Mouse (Mus musculus) testis, adult 2 months (tissue): ENCODE results near the gene Jakmip3. TPM values are rescaled to one million over a fixed set of nuclear protein-coding genes. Genes with fewer than 3 reads are reported as not detected.

Experiments
- H3K27ac ChIP-seq: fragments of 200-500 bp; 2 replicates; pipeline ENCODE4 v1.5.1; 2012; ENCODE audit warnings: low read depth, low read length; ENCODE audit not compliant: control insufficient read depth, insufficient read depth
- H3K27me3 ChIP-seq: fragments of 200-500 bp; 2 replicates; pipeline ENCODE4 v1.6.1; 2012; ENCODE audit warnings: mild to moderate bottlenecking, low read length, moderate library complexity; ENCODE audit not compliant: control insufficient read depth, insufficient read depth
- H3K36me3 ChIP-seq: fragments of 200-500 bp; 2 replicates; pipeline ENCODE4 v1.6.1; 2012; ENCODE audit warnings: mild to moderate bottlenecking, low read length; ENCODE audit not compliant: control insufficient read depth, insufficient read depth
- H3K4me1 ChIP-seq: fragments of 200-500 bp; 2 replicates; pipeline ENCODE4 v1.6.1; 2012; ENCODE audit warnings: low read length; ENCODE audit not compliant: control insufficient read depth, insufficient read depth
- H3K4me3 ChIP-seq: fragments of 200-500 bp; 2 replicates; pipeline ENCODE4 v1.5.1; 2012; ENCODE audit warnings: low read depth, mild to moderate bottlenecking, low read length, moderate library complexity, mixed read lengths; ENCODE audit not compliant: control insufficient read depth
- CTCF ChIP-seq: fragments of 200-500 bp; IDR thresholded peaks from 2 replicates; pipeline ENCODE4 v1.5.1; 2012; ENCODE audit warnings: low read depth, mild to moderate bottlenecking, inconsistent platforms, low read length, moderate library complexity; ENCODE audit not compliant: control insufficient read depth, insufficient read depth, insufficient replicate concordance
- POLR2A ChIP-seq: fragments of 200-500 bp; IDR thresholded peaks from 2 replicates; pipeline ENCODE4 v1.6.1; 2012; ENCODE audit warnings: low read depth, mild to moderate bottlenecking, inconsistent platforms, low read length, moderate library complexity; ENCODE audit not compliant: control insufficient read depth
- polyA plus RNA-seq: library from polyadenylated mRNA; depleted of rRNA; stranded (reverse); fragments of >200 nt; gene quantifications from 2 replicates; pipeline ENCODE4 v1.2.3, GENCODE M21; 2012

The Jakmip3 gene
- polyA plus RNA-seq, 1 experiment: 3.6 TPM

DNA sequence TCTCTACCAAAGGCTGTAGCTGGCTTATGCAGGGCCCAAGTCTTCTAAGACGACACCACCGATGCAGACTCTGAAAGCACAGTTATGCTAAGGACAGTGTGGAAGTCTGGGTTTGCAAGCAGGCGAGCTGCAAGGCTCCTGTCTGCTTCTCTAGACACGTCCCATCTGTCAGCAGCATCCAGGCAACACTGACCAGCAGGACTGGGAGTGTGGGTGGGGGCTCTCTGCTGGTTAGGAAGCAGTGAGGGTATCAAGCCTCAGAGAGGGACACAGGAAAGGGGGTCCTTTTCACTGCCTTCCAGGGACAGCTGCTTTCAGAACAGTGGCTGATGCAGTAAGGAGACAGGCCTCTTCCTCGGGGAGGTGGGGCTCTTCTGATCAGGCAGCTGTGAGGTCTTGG lies 86.6 kb downstream of the Jakmip3 start:
- Histone ChIP-seq H3K36me3 (no peaks in the 10 kb centered on the region), H3K4me3 (no peak overlapping the region), H3K27ac (no peak overlapping the region), H3K27me3 (no peaks in the 10 kb centered on the region), H3K4me1 (no peaks in the 10 kb centered on the region)
- TF ChIP-seq CTCF (no peak), POLR2A (no peak)

DNA sequence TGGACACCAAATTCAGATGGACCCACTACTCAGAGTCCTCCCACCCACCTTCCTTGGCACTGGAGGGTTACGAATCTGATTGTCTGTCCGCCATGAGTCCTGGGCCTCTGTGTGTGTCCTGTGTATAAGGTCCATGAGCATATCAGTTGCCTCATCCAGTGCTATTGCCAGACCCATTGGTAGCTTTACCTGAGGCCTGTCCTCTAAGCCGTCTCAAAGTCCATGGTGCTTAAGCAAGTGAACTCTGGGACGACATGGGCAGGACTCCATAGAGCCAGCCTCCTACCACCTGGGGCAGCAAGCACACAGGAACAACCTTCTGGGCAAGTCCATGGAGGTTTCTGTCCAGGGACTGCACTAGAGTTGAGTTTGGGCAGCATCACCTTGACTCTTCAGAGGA lies 90.7 kb downstream of the Jakmip3 start:
- Histone ChIP-seq H3K27me3 (no peaks in the 10 kb centered on the region), H3K36me3 (no peaks in the 10 kb centered on the region), H3K27ac (no peak overlapping the region), H3K4me1 (no peaks in the 10 kb centered on the region), H3K4me3 (peak overlapping the region; percentile 5)
- no peak for TF ChIP-seq POLR2A
- no peak for TF ChIP-seq CTCF

DNA sequence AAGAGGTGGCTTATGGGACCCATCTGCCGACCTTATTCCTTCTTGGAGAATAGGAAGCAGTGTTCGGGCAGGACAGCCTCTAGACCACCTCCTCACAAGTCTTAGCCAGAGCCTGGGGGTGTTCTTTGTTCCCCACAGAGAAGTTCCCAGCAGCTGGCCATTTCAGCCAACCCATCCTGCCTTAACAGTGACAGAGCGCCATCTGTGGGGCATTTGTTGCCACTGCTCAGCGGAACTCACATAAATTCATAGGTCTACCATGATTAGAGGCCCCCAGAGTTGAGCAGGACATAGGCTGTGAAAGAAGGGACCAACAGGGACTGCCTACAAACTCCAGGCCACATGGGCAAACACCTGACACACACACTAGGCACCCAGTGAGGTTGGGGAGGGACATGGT lies 122.9 kb downstream of the Jakmip3 start:
- Histone ChIP-seq H3K27me3 (no peaks in the 10 kb centered on the region), H3K4me3 (no peak overlapping the region), H3K27ac (no peak overlapping the region), H3K4me1 (no peaks in the 10 kb centered on the region), H3K36me3 (no peaks in the 10 kb centered on the region)
- TF ChIP-seq CTCF: peak; percentile 43; the same call in 1 of the 2 replicates
- TF ChIP-seq POLR2A: no peak

DNA sequence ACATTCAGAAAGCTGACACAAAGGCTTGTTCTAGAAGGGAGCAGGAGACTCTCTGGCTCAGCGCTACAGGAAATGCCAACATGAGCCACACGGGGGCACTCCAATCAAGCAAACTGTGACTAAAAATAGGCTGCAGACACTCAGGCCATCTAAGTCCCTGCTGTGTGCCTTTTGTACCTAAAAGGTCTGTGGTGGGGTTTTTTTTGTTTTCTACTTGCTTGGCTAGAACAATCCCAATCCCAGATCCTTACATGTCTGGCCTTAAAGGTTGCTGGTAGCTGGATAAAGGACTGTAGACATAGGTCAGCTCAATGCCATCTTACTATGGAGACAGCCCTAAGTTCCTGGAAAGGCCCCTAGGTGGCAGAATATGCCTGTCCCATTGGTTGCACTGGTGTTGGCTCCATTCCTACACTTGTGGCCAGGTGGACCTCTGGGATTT lies 127.7 kb downstream of the Jakmip3 start:
- TF ChIP-seq POLR2A (no peak), CTCF (peak; percentile 48; the same call in 1 of the 2 replicates)
- Histone ChIP-seq H3K27ac (no peak overlapping the region), H3K27me3 (no peaks in the 10 kb centered on the region), H3K4me3 (no peak overlapping the region), H3K4me1 (no peaks in the 10 kb centered on the region), H3K36me3 (no peaks in the 10 kb centered on the region)

DNA sequence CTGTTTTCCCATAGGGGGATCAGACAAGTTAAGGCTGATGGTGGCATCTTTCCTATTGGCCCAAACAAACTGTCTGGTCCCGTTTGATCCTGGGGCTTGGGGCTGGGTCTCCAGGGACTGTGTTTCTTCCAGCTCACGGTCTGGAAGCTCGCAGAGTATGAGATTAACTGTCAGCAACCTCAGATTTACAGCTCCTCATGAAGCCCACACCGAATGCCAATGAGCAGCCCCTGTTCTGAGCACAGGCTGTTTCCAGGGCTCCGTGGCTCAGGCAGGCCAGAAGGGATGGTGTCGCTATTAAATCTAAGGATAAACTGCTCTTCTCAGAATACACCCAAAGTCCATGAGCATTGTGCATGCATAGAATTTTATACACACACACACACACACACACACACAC lies 133.7 kb downstream of the Jakmip3 start:
- Histone ChIP-seq H3K27ac (no peak overlapping the region), H3K27me3 (no peaks in the 10 kb centered on the region), H3K4me3 (no peak overlapping the region), H3K4me1 (no peaks in the 10 kb centered on the region), H3K36me3 (no peaks in the 10 kb centered on the region)
- TF ChIP-seq CTCF (no peak), POLR2A (no peak)

DNA sequence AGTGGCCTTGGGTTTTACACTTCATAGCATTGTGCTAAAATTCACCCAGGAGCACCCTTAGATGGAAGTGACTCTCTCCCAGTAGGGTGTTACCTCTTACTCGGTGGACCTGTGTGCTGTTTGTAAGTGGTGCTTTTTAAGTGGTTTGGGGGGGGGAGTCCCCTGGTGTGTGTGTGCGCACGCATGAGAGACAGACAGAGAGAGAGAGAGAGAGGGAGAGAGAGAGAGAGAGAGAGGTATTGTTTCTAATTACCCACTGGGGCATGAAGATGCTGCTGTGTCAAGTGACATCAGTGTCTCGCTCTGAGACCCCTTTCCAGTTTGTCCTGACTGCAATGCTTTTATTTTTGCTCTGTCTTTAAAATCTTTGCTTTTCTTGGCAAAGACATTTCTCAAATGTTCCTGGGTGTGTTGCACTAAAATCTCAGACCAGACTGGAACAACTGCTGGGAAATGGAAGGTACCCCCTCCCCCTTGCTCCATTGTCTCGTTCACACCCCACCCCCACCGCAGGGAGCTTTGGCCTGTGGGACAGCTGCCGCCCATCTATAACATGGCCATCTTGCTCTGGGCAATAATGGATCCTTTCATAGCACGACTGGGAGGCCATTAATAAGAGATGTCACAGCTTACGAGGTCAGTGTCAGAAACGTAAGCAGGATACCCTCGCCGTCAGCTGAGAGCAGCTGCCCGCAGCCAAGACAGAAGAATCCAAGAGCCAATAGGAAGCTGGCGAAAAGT lies 134.7 kb downstream of the Jakmip3 start:
- Histone ChIP-seq H3K4me1 (no peaks in the 10 kb centered on the region), H3K27ac (no peak overlapping the region)

DNA sequence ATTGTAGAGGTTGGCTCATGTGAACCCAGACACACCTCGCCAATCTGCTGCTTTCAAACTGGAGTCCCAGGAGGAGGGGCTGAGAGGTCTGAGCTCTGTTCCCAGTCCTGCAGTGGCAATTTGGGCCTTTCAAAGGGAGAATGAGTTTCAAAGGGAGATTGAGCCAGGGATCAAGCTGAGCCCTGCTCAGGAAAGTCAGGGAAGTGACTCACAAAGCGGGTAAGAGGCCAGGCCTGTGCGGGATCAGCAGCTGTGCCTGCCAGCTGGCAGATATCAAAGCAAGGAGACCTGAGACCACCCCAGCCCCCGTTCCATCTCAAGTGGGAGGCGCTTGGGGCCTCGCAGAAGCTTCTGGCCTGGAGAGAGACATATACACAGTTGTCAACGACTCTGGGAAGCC lies 136.8 kb downstream of the Jakmip3 start:
- Histone ChIP-seq H3K27me3 (no peaks in the 10 kb centered on the region), H3K4me3 (no peak overlapping the region), H3K27ac (no peak overlapping the region), H3K4me1 (no peaks in the 10 kb centered on the region), H3K36me3 (no peaks in the 10 kb centered on the region)
- TF ChIP-seq POLR2A: no peak

More for the DNA sequence above, 134.7 kb downstream of the Jakmip3 start:
- Histone ChIP-seq H3K4me3 (no peak overlapping the region), H3K27me3 (no peaks in the 10 kb centered on the region), H3K36me3 (no peaks in the 10 kb centered on the region)
- TF ChIP-seq CTCF: no peak
- TF ChIP-seq POLR2A: no peak

DNA sequence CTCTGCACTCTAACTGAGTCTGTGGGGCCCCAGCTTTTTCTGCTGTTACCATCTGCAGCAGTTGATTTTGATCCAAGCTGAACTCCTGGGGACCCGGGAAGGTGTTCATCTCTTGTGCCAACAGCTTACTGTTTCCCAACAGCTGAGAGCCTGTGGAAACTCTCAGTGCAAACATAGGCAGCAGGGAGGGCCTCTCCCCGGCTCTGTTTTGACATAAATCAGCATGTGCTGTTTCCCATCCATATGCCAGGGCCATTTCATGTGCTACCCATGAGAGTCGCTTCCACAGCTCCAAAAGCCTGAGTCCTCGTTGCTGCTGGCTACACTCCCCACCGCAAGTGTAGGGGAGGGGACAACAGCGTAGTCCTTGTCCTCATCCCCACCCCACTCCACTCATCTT lies 137.7 kb downstream of the Jakmip3 start:
- no peak overlapping the region for H3K4me3 ChIP-seq
- no peaks in the 10 kb centered on the region for H3K4me1 ChIP-seq
- no peak overlapping the region for H3K27ac ChIP-seq
- H3K36me3 ChIP-seq: no peaks in the 10 kb centered on the region
- TF ChIP-seq POLR2A: no peak
- no peak for TF ChIP-seq CTCF
- H3K27me3 ChIP-seq: no peaks in the 10 kb centered on the region
